Mouse (Mus musculus): ENCODE results near the gene Flt1.

Flt1 gene

GRCm38 (mm10) chr5:147725831-147726700 is at the start of gene Flt1:
Flt1 (minus strand) TSS chr5:147726011.
- peak; percentile 60 for DNase-seq (ENCODE audit: low read depth, low spot score)

GRCm38 (mm10) chr5:147775222-147775621 is 49.4 kb upstream of the Flt1 start:
- DNase-seq (ENCODE audit: low read depth, low spot score) = no peak

- no peak for DNase-seq (ENCODE audit: low read depth, low spot score)
Observed at GRCm38 (mm10) chr5:147769918-147770317, 44.1 kb upstream of the Flt1 start.

DNA sequence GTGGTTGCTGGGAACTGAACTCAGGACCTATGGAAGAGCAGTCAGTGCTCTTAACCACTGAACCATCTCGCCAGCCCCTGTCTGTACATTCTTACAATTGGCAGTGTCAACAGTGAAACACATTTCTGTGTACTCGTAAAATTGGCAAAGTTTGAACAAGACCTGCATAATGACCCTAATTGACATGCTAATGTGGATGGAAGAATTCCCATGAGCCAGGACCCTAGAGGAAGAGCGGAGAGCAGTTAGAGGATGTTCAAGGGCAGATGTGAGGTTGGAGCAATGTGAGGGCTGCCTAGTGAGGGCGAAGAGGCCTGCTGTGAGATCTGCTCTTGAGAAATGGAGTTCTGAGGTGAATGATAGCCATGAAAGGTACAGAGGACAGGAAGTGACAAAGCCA is 38.2 kb upstream of the Flt1 start:
- peak; percentile 84 for DNase-seq (ENCODE audit: low read depth, low spot score)

DNA sequence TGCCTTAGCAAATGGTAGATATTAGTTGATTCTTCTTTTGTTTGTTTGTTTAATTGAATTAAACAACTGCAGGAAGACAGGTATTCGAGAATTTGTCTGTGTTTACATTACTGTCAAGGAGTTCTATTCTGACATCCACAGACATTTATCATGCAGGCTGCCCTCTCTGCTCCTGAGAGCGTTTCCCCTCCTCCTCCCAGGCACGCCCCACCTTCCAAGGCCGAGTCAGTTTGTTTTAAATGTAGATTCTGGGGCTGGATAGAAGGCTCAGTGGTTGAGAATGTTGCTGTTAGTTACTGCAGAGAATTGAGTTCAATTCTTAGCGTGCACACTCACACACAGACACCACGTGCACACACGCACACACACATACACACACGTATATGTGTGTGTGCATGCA is 36.2 kb upstream of the Flt1 start:
- DNase-seq (ENCODE audit: low read depth, low spot score) = peak; percentile 76

DNA sequence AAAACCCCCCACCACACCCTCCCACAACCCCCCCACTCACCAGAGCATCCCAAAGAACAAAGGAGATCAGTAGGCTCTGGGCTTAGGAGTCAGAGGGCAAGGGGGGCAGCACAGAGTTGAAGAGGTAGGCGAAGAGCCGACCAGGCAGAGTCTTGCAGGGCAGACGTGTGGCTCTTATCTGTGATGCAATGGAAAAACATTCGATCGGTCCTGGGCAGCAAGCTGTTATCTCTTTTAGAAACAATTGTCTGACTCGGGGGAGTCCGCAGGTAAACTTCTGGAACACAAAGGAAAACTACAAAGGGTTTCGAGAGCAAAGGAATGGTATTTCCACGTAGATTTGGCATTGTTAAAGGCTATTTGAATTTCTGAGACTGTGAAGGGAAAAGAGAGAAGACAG is 35.5 kb upstream of the Flt1 start:
- DNase-seq (ENCODE audit: low read depth, low spot score) = peak; percentile 74

GRCm38 (mm10) chr5:147758640-147759319 is 33.0 kb upstream of the Flt1 start:
- DNase-seq (ENCODE audit: low read depth, low spot score) = no peak

GRCm38 (mm10) chr5:147757832-147758587 is 32.2 kb upstream of the Flt1 start:
- peak; percentile 63 for DNase-seq (ENCODE audit: low read depth, low spot score)

- DNase-seq (ENCODE audit: low read depth, low spot score) = peak; percentile 40
Observed at GRCm38 (mm10) chr5:147752914-147753341, 27.1 kb upstream of the Flt1 start.

DNA sequence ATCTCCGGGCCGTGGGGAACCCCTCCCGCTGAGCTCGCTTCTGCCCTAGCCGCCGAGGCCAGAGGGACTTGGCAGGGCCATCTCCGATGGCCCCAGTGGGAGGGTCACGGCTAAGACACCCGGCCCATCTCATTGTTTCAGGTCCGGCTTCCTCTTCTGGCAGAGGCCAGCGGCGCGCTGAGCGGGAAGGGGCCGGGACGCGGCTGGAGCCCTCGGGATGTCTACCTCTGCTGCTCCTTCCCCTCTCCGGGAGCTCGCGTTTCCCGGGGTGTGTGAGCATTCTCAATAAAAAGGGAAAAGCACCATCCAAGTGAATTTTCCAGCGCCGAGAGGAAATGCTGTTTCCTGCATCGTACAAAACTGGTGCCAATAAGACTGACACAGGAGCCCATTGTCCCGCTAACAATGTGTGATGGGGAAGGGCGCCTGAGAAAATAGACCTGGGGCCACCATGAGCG is 25.9 kb upstream of the Flt1 start:
- DNase-seq (ENCODE audit: low read depth, low spot score) = no peak

- DNase-seq (ENCODE audit: low read depth, low spot score) = peak; percentile 65
Observed at GRCm38 (mm10) chr5:147749972-147750371, 24.2 kb upstream of the Flt1 start.

DNA sequence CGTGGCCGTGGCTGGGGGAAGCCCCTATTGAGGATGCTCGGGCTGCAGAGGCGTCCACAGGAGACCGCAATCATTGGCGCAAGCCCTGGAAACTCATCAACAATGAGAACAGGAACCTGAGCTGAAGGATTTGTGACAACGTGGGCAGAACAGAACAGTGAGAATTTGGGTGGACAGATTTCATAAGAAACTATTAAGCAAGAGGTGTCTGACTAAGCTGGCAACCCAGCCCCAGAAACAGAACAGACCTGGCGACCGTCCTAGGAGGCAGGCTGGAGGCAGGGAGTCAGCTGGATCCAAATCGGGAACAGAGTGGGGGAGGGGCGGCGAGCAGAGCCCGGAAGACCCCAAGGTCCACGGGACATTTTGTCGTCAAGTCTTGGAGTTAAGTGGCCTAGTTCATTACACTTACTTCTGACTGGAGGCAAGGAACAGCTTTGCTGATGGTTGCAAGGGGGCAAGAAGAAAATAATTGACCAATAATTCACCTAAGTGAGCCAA is 22.3 kb upstream of the Flt1 start:
- DNase-seq (ENCODE audit: low read depth, low spot score) = no peak

DNA sequence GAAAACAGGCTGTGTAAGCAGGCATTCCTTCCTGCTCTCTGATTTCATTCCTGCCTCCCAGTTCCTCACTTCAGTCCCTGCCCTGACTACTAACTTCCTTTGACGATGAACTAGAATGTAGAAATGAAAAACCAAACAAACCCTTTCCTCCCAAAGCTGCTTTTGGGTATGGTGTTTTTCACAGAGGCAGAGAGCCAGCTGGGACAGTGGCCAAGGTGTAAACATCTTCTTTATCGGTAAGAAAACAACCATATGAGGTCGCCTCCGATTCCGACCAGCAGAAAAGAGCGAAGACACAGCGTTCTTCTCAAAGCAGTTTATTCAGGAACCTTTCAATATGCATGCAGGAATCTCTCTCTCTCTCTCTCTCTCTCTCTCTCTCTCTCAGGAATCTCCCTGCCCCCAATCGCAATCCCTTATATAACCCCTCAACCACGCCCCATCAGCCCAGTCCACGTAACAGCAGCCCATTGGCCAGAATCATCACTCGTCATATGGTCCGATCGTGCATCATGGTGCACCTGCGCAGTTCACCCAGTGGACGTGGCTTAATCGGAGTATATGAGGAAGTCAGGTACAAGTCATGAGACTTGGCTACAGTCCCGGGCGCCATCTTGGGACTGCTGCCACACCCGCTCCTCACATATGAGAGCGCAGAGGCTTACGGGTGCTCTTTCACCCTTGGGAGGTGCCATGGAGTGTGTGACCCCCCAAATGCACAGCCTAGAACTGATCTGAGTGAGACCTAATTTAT is 19.3 kb upstream of the Flt1 start:
- DNase-seq (ENCODE audit: low read depth, low spot score) = no peak

GRCm38 (mm10) chr5:147742468-147743111 is 16.8 kb upstream of the Flt1 start:
- no peak for DNase-seq (ENCODE audit: low read depth, low spot score)

DNA sequence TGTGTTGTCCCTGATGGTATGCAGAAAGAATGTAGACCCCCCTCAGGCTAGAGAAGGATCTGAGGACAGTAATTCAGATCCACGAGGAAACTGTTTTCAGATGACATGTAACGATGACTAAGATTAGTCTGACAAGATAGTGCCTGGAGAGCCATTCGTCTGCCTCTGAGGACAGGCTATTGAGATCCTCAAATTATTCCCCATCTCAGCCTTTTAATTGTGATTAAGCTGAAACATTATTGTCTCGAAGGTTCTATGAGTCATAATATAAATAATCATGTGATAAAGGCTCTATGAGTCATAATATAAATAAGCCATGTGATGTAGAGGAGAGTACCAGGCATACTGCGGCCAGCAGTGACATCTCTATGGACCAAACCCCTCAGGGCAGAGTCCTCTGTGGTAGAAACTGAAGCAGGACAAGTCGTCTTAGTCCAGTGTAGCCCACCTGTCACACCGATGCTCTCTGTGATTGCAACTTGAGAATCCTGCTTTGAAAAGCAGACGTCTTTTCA is 11.0 kb upstream of the Flt1 start:
- no peak for DNase-seq (ENCODE audit: low read depth, low spot score)

GRCm38 (mm10) chr5:147733682-147734081 is 7.9 kb upstream of the Flt1 start:
- DNase-seq (ENCODE audit: low read depth, low spot score) = peak; percentile 76

- DNase-seq (ENCODE audit: low read depth, low spot score) = no peak
Observed at GRCm38 (mm10) chr5:147732926-147733325, 7.1 kb upstream of the Flt1 start.

GRCm38 (mm10) chr5:147727481-147727880 is 1.7 kb upstream of the Flt1 start:
- no peak for DNase-seq (ENCODE audit: low read depth, low spot score)

- no peak for DNase-seq (ENCODE audit: low read depth, low spot score)
Observed at GRCm38 (mm10) chr5:147726701-147727393, 1.0 kb upstream of the Flt1 start.
